Mouse (Mus musculus): ENCODE data around the gene Agpat3. TPM values are rescaled to one million over a fixed set of nuclear protein-coding genes. Genes with fewer than 3 reads are reported as not detected.

The Agpat3 gene
- 145 TPM for polyA plus RNA-seq (2017; shearing (Covaris generic))

DNA sequence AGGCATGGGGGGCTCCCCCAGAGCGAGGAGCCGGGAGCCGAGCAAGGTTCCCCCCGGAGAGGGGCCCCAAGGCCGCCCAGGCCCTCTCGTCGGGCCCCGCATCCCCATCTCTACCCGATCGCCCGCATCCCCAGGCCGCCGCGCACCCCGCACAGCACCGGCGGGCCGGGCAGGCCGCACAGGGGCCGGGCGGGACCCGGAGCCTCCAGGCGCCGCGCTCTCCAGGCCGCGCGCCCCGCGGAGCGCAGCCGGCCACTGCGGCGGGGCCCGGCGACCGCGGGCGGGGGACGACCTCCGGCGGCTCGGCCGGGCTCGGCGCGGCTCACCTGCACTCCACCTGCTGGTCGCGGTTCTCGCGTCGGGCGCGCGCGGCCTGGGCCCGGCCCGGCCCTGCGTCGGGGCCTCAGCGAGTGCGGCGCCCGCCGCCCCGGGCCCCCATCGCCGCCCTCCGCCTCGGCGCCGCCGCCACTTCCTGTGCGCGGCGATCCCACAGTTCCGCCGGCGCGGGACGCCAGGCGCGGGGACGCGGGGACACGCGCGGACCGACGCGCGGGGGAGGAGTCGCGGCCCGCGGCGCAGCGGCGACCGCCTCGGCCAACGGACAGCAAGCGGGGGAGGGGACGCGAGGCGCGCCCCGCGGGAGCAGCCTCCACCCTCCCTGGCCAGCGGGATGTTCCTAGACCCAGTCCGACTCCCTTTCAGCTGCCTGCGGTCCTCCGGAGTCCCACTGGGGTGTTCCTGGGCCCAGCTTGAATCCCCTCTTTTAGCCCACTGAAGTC is at the start of gene Agpat3:
Gene Agpat3 (minus strand): TSS at position 603 of the 779 bp plus-strand sequence.

GRCm38 (mm10) chr10:78244438-78245224 is 107.7 kb downstream of the Agpat3 start, which contains the start of gene Trappc10:
Gene Trappc10, minus strand, starts transcription at chr10:78244641.

Other genes starting within 250 kb of the Agpat3 start
- gene D10Jhu81e, start 182.7 kb downstream of the Agpat3 start, polyA plus RNA-seq (2017; shearing (Covaris generic)) = 44.1 TPM
- 20.6 TPM for gene Pwp2, start 167.3 kb downstream of the Agpat3 start, polyA plus RNA-seq (2017; shearing (Covaris generic))
- 47.4 TPM for gene Trappc10, start 107.8 kb downstream of the Agpat3 start, polyA plus RNA-seq (2017; shearing (Covaris generic))
- gene Rrp1, start 60.6 kb upstream of the Agpat3 start, polyA plus RNA-seq (2017; shearing (Covaris generic)) = 344 TPM
- 153 TPM for gene Cstb, start 73.2 kb upstream of the Agpat3 start, polyA plus RNA-seq (2017; shearing (Covaris generic))
- 18.7 TPM for gene Pdxk, start 112.5 kb upstream of the Agpat3 start, polyA plus RNA-seq (2017; shearing (Covaris generic))
- not detected for gene Olfr1358, start 164.9 kb upstream of the Agpat3 start, polyA plus RNA-seq (2017; shearing (Covaris generic))
- gene Ilvbl, start 221.9 kb upstream of the Agpat3 start, polyA plus RNA-seq (2017; shearing (Covaris generic)) = 44.2 TPM
- gene Syde1, start 239.5 kb upstream of the Agpat3 start, polyA plus RNA-seq (2017; shearing (Covaris generic)) = not detected